Mouse (Mus musculus) adrenal gland, postnatal 0 days (tissue): Measurements from ENCODE around the gene Tmem231. TPM values are rescaled to one million over a fixed set of nuclear protein-coding genes. Genes with fewer than 3 reads are reported as not detected.

Experiments
- polyA plus RNA-seq: library from polyadenylated mRNA; unstranded; fragments of >200 nt; fragmentation: Nextera tagmentation; extraction: Ambion mirVana; gene quantifications from 2 replicates; pipeline ENCODE4 v1.2.1, GENCODE M21; 2015

Gene Tmem231
- 6.7 and 9.1 TPM in 2 replicates for polyA plus RNA-seq

DNA sequence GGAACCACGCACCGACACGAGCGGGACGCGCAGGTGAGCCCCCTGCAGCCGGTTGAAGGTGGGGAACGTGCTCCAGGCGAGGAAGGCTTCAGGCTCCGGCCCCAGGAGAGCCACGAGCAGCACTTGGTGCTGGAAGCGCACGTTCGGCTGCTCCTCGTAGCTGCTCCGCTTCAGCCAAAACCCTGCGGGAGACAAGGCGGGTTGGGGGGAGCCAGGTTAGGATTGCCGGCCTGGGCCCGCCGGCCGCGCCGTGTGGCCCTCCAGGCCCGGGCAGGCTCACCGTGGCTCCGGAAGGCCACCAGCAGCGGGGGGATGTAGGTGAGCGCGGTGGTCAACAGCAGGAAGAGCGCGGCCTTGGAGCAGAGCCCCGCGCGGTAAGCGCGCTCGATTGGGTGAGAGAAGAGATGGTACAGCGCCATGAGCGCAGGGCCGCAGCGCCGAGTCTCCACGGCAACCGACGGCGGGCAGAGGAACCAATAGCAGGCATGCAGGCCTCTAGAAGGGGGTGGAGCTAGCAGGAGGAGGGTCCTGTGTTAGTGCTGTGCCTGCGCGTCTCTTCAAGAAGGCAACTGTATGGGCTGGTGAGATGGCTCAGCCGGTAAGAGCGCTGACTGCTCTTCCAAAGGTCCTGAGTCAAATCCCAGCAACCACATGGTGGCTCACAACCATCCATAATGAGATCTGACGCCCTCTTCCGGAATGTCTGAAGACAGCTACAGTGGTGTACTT lies at the start of gene Tmem231:
TSS of gene Tmem231 (minus strand) at position 534 of the 729 bp plus-strand sequence.

DNA sequence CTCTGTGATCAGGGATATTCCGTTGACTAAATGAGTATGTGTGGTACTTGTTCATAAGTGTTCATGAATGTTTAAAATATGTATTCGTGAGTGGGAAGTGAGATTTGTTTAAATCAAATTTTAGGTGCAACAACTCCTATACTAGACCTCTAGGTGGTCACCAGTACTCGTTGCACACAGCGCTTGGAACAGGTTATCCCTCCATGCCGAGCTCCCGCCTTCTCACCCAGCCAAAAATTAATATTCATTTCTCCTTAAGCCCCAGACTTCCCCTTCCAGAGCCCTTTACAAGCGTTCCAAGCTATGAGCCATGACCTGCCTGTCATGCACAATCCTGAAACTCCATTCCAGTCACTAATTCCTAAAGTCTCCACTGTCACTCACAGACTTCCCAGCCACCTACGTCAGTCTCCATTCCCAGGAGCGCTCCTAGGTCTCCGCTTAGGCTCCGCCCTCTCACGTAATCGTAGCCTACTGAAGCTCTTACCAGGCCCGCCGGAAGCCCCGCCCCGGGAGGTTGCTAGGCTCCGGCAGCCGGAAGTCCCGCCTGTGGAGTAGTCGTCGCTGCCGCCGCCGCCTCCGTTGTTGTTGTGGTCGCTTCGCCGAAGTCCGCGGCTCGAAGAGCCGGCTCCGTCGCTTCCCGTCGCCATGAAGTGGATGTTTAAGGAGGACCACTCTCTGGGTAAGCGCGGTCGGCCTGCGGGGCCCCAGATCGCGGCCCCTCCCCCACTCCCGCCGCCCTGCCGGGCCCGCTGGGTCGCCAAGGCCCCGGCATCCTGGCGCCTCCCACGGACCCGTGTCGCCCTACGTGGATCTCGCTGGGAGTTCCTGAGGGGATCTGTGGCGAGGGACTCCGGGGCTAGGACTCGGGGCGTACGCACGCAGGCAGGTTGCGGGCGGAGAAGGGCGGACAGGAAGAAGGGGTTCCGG lies 6.8 kb upstream of the Tmem231 start, which contains the start of gene Gabarapl2:
TSS of gene Gabarapl2 (plus strand) at position 533 of the 930 bp plus-strand sequence.

GRCm38 (mm10) chr8:111909621-111910450 lies 23.8 kb downstream of the Tmem231 start, which contains the start of gene Chst5:
TSS of gene Chst5 (minus strand) at chr8:111910447.

DNA sequence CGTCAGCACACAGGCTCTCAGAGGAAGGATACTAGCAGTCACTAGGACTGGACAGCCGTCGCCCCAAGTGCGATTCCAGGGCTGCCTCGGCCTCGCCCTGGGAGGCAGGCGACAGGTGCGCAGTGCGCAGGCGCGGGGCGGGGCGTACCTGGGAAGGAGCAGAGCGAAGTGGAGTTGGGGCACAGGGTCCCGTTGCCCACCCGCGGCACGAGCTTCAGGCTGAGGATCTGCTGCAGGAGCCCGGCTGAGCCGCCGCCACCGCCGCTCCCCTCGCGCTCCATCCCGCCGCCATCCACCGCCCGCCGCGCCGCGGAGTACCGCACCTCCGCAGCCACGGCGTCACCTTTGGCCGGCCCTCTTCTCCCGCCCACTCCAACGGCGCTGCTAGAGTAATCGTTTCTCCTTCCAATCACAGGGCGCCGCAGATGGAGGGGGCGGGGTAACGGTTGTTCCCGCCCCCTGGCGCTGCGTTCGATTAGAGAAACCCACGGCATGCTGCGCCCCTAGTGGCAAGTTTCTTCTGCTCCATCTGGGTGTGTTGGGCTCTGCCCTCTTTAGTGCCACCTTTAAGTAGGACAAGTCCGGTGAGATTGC lies 57.2 kb downstream of the Tmem231 start, which contains the start of gene Tmem170:
TSS of gene Tmem170 (minus strand) at position 396 of the 594 bp plus-strand sequence.

Other genes starting within 250 kb of the Tmem231 start
- gene Ctrb1, start 242.9 kb downstream of the Tmem231 start, polyA plus RNA-seq: 0.30 and 0.58 TPM in 2 replicates
- 26.1 and 47.7 TPM in 2 replicates for gene Bcar1, start 190.1 kb downstream of the Tmem231 start, polyA plus RNA-seq
- 182 and 214 TPM in 2 replicates for gene Cfdp1, start 79.6 kb downstream of the Tmem231 start, polyA plus RNA-seq
- 3.3 and 4.4 TPM in 2 replicates for gene Tmem170, start 57.1 kb downstream of the Tmem231 start, polyA plus RNA-seq
- 0.27 and 0.39 TPM in 2 replicates for gene Chst5, start 23.4 kb downstream of the Tmem231 start, polyA plus RNA-seq
- gene Gabarapl2, start 6.8 kb upstream of the Tmem231 start, polyA plus RNA-seq: 381 and 395 TPM in 2 replicates
- gene Adat1, start 58.4 kb upstream of the Tmem231 start, polyA plus RNA-seq: 3.0 and 4.5 TPM in 2 replicates
- 87.9 and 120 TPM in 2 replicates for gene Kars, start 77.4 kb upstream of the Tmem231 start, polyA plus RNA-seq
- 19.6 and 22.8 TPM in 2 replicates for gene Terf2ip, start 77.5 kb upstream of the Tmem231 start, polyA plus RNA-seq
- 0.17 and 0.22 TPM in 2 replicates for gene Gm6793, start 81.2 kb upstream of the Tmem231 start, polyA plus RNA-seq